Mouse (Mus musculus) kidney, adult 2 months (tissue): ENCODE measurements around the gene Hmga2.

Source experiments
- CTCF ChIP-seq: fragments of 200-500 bp; conservative IDR thresholded peaks from 2 replicates; pipeline ENCODE4 v1.5.1; 2011; ENCODE audit warnings: low read depth, mild to moderate bottlenecking, control low read depth, low read length, moderate library complexity, mixed read lengths; ENCODE audit not compliant: insufficient read depth, insufficient read length
- POLR2A ChIP-seq: fragments of 200-500 bp; IDR thresholded peaks from one replicate; pipeline ENCODE4 v1.6.1; 2011; ENCODE audit warnings: low read depth, low read length, control low read depth

- no peak for TF ChIP-seq POLR2A
- no peak for TF ChIP-seq CTCF
Measured at GRCm38 (mm10) chr10:120409131-120409530, 67.1 kb downstream of the Hmga2 start.
